Comparison of ENCODE assay signal across 9 mouse cellular contexts in genomic region chr6:108448016-108448735, GRCm38 (mm10).
DNase-seq lines count a peak whose midpoint lies in the region; ATAC-seq and TF ChIP-seq lines count a peak whose summit lies in the region.
"Had no signal": no experiment of that assay in that cellular context is flagged by ENCODE, and none has a peak within 500 bp of the region (broad histone marks: within the 10 kb centered on the region; RNA-seq: fewer than 3 reads in every experiment).

No protein-coding gene starts in this region.

- H3K9ac ChIP-seq in forebrain, embryonic 11.5 days (ENCODE audit: low read length), result no peak overlapping the region
- H3K9ac ChIP-seq in forebrain, embryonic 16.5 days (replicated peaks; ENCODE audit: low read depth, low read length), result no peak overlapping the region
- no peak overlapping the region for H3K9ac ChIP-seq in heart, embryonic 14.5 days (ENCODE audit: low read length)
- H3K9ac ChIP-seq in lung, postnatal 0 days (replicated peaks; ENCODE audit: low read depth), result no peak overlapping the region

- no peak for ATAC-seq in forebrain, embryonic 11.5 days (replicated peaks; ENCODE audit: low FRiP score)
- no peak for ATAC-seq in forebrain, embryonic 16.5 days
- ATAC-seq in heart, embryonic 14.5 days (ENCODE audit: insufficient number of reproducible peaks, insufficient read depth, low FRiP score, low read depth), result peak; percentile 56
- ATAC-seq in lung, postnatal 0 days, result peak; percentile 85

- no peak overlapping the region for H3K27ac ChIP-seq in forebrain, embryonic 11.5 days (ENCODE audit: low read depth, low read length)
- no peak overlapping the region for H3K27ac ChIP-seq in forebrain, embryonic 16.5 days (ENCODE audit: low read length)
- H3K27ac ChIP-seq in heart, embryonic 14.5 days (replicated peaks in 1 of 2; ENCODE audit: control insufficient read depth in 1 of 2, insufficient read depth in 1 of 2, low read depth in 2 of 2, low read length in 2 of 2), result peak overlapping the region; percentile 76 to 80
- H3K27ac ChIP-seq in lung, postnatal 0 days (ENCODE audit: low read length), result peak overlapping the region; percentile 92
- no peak overlapping the region for H3K27ac ChIP-seq in forebrain, embryonic 10.5 days
- no peak overlapping the region for H3K27ac ChIP-seq in midbrain, embryonic 10.5 days (replicated peaks)

- H3K36me3 ChIP-seq in forebrain, embryonic 11.5 days (ENCODE audit: control insufficient read depth, insufficient read depth, low read length), result no peaks in the 10 kb centered on the region
- H3K36me3 ChIP-seq in forebrain, embryonic 16.5 days (ENCODE audit: control insufficient read depth, insufficient read depth), result no peaks in the 10 kb centered on the region
- H3K36me3 ChIP-seq in heart, embryonic 14.5 days (ENCODE audit: control insufficient read depth, insufficient read depth, low read length), result peaks cover 4% of the 10 kb centered on the region; the same call in 1 of the 2 replicates
- no peaks in the 10 kb centered on the region for H3K36me3 ChIP-seq in lung, postnatal 0 days (ENCODE audit: insufficient read depth, low read length)
- peaks cover 14% of the 10 kb centered on the region for H3K36me3 ChIP-seq in forebrain, embryonic 10.5 days (replicated peaks)
- no peaks in the 10 kb centered on the region for H3K36me3 ChIP-seq in midbrain, embryonic 10.5 days

- TF ChIP-seq EP300 in lung, postnatal 0 days (IDR thresholded peaks at IDR 0.05), result peak; percentile 36

- no peak overlapping the region for H3K4me2 ChIP-seq in forebrain, embryonic 11.5 days (ENCODE audit: low read depth, low read length, severe bottlenecking)
- no peak overlapping the region for H3K4me2 ChIP-seq in forebrain, embryonic 16.5 days (ENCODE audit: low read length)
- peak overlapping the region; percentile 29; the same call in 1 of the 2 replicates for H3K4me2 ChIP-seq in heart, embryonic 14.5 days (ENCODE audit: low read length)
- 0 out of 2 replicates have a peak overlapping the region, but pooled peaks have one; percentile 17 for H3K4me2 ChIP-seq in lung, postnatal 0 days (replicated peaks; ENCODE audit: low read depth, low read length)

- H3K27me3 ChIP-seq in forebrain, embryonic 11.5 days (ENCODE audit: control insufficient read depth, insufficient read depth, low read length), result no peaks in the 10 kb centered on the region
- H3K27me3 ChIP-seq in forebrain, embryonic 16.5 days (replicated peaks; ENCODE audit: control insufficient read depth, insufficient read depth, low read length), result no peaks in the 10 kb centered on the region
- no peaks in the 10 kb centered on the region for H3K27me3 ChIP-seq in heart, embryonic 14.5 days (ENCODE audit: control insufficient read depth, insufficient read depth, low read length)
- H3K27me3 ChIP-seq in lung, postnatal 0 days (replicated peaks; ENCODE audit: insufficient read depth, low read length), result no peaks in the 10 kb centered on the region
- no peaks in the 10 kb centered on the region for H3K27me3 ChIP-seq in forebrain, embryonic 10.5 days (ENCODE audit: poor library complexity, severe bottlenecking)
- H3K27me3 ChIP-seq in midbrain, embryonic 10.5 days (ENCODE audit: low read depth, poor library complexity, severe bottlenecking), result no peaks in the 10 kb centered on the region
- H3K27me3 ChIP-seq: megakaryocyte, embryonic 14.5 days had no signal

- H3K4me1 ChIP-seq in forebrain, embryonic 11.5 days (replicated peaks; ENCODE audit: control insufficient read depth, insufficient read depth, low read length), result no peaks in the 10 kb centered on the region
- peaks cover 13% of the 10 kb centered on the region for H3K4me1 ChIP-seq in forebrain, embryonic 16.5 days (replicated peaks; ENCODE audit: control insufficient read depth, insufficient read depth, low read length)
- peaks cover 17 to 32% of the 10 kb centered on the region in 2 experiments for H3K4me1 ChIP-seq in heart, embryonic 14.5 days (ENCODE audit: control insufficient read depth in 2 of 2, insufficient read depth in 2 of 2, low read length in 2 of 2)
- peaks cover 11% of the 10 kb centered on the region for H3K4me1 ChIP-seq in lung, postnatal 0 days (ENCODE audit: insufficient read depth, low read depth, low read length)
- H3K4me1 ChIP-seq in forebrain, embryonic 10.5 days, result peaks cover 11% of the 10 kb centered on the region; the same call in 1 of the 2 replicates
- H3K4me1 ChIP-seq in midbrain, embryonic 10.5 days, result peaks cover 13% of the 10 kb centered on the region

- H3K4me3 ChIP-seq in forebrain, embryonic 11.5 days (ENCODE audit: low read depth, low read length), result no peak overlapping the region
- no peak overlapping the region for H3K4me3 ChIP-seq in forebrain, embryonic 16.5 days (replicated peaks; ENCODE audit: low read length)
- no peak overlapping the region for H3K4me3 ChIP-seq in heart, embryonic 14.5 days (ENCODE audit: control insufficient read depth in 1 of 2, insufficient read depth in 1 of 2, low read depth in 1 of 2, low read length in 2 of 2)
- no peak overlapping the region for H3K4me3 ChIP-seq in lung, postnatal 0 days (ENCODE audit: low read depth, low read length)
- no peak overlapping the region for H3K4me3 ChIP-seq in forebrain, embryonic 10.5 days
- H3K4me3 ChIP-seq in midbrain, embryonic 10.5 days, result no peak overlapping the region
- H3K4me3 ChIP-seq: megakaryocyte, embryonic 14.5 days had no signal

- no peaks in the 10 kb centered on the region for H3K9me3 ChIP-seq in forebrain, embryonic 11.5 days (ENCODE audit: control insufficient read depth, low read length)
- no peaks in the 10 kb centered on the region for H3K9me3 ChIP-seq in forebrain, embryonic 16.5 days (ENCODE audit: control insufficient read depth, low read length)
- no peaks in the 10 kb centered on the region for H3K9me3 ChIP-seq in heart, embryonic 14.5 days (ENCODE audit: control insufficient read depth, low read length)
- no peaks in the 10 kb centered on the region for H3K9me3 ChIP-seq in lung, postnatal 0 days (ENCODE audit: low read length)
- H3K9me3 ChIP-seq in forebrain, embryonic 10.5 days, result no peaks in the 10 kb centered on the region
- H3K9me3 ChIP-seq in midbrain, embryonic 10.5 days (replicated peaks), result no peaks in the 10 kb centered on the region
- H3K9me3 ChIP-seq: megakaryocyte, embryonic 14.5 days had no signal

- peak; percentile 22 for DNase-seq in forebrain, embryonic 11.5 days (ENCODE audit: low spot score)
- peak; percentile 28 for DNase-seq in MN1 (ENCODE audit: low spot score)
- peak; percentile 93 for DNase-seq in lung, postnatal 0 days (ENCODE audit: low spot score)
- DNase-seq in forebrain, embryonic 10.5 days (ENCODE audit: extremely low spot score, low spot score), result no peak
- DNase-seq in midbrain, embryonic 10.5 days (ENCODE audit: low spot score), result no peak
- DNase-seq in left cerebral cortex, adult 18-20 months (ENCODE audit: low spot score in 2 of 2), result no peak

- no peak for TF ChIP-seq CTCF in lung, postnatal 0 days (IDR thresholded peaks at IDR 0.05)

- WGBS in forebrain, embryonic 11.5 days, result 85% methylated on average over 11 of the region's 11 CpGs
- whole genome bisulfite sequencing in forebrain, embryonic 16.5 days, result 75% methylated on average over 11 of the region's 11 CpGs
- WGBS in heart, embryonic 14.5 days, result 54% methylated on average over 11 of the region's 11 CpGs
- 38% methylated on average over 11 of the region's 11 CpGs for WGBS in lung, postnatal 0 days
- WGBS in forebrain, embryonic 10.5 days, result 83% methylated on average over 11 of the region's 11 CpGs
- 80% methylated on average over 11 of the region's 11 CpGs for WGBS in midbrain, embryonic 10.5 days

Comparison
In these comparisons a context has a peak if more than half of its experiments do, and no peak if none do; other contexts are left out.
1. DNase-seq: peak in forebrain, embryonic 11.5 days (single experiment), MN1 (single experiment) and lung, postnatal 0 days (single experiment); none in forebrain, embryonic 10.5 days (single experiment), midbrain, embryonic 10.5 days (single experiment) and left cerebral cortex, adult 18-20 months (0 of 2).
2. ATAC-seq: peak in heart, embryonic 14.5 days (single experiment) and lung, postnatal 0 days (single experiment); none in forebrain, embryonic 11.5 days (single experiment) and forebrain, embryonic 16.5 days (single experiment).
3. H3K27ac ChIP-seq: peak in heart, embryonic 14.5 days (2 of 2) and lung, postnatal 0 days (single experiment); none in forebrain, embryonic 11.5 days (single experiment), forebrain, embryonic 16.5 days (single experiment), forebrain, embryonic 10.5 days (single experiment) and midbrain, embryonic 10.5 days (single experiment).
4. H3K4me2 ChIP-seq: peak in heart, embryonic 14.5 days (single experiment) and lung, postnatal 0 days (single experiment); none in forebrain, embryonic 11.5 days (single experiment) and forebrain, embryonic 16.5 days (single experiment).